Mouse (Mus musculus): Measurements from ENCODE around the gene Dnah14. TPM values are rescaled to one million over a fixed set of nuclear protein-coding genes. Genes with fewer than 3 reads are reported as not detected.
"Not testable (repeated sequence)": the region's sequence is repeated elsewhere in the genome, so short reads cannot be mapped to it uniquely, and the experiment has no call there.

The Dnah14 gene
- total RNA-seq, 1 experiment from 2014 or later, result 0.09 TPM

GRCm38 (mm10) chr1:181611118-181611517 lies 34.8 kb downstream of the Dnah14 start:
- DNase-seq, result no peak

GRCm38 (mm10) chr1:181615866-181616491 lies 39.6 kb downstream of the Dnah14 start:
- DNase-seq, result peak; percentile 72

GRCm38 (mm10) chr1:181617332-181617731 lies 41.0 kb downstream of the Dnah14 start:
- peak; percentile 25 for DNase-seq

GRCm38 (mm10) chr1:181623149-181623680 lies 46.9 kb downstream of the Dnah14 start:
- no peak for DNase-seq

GRCm38 (mm10) chr1:181624876-181625275 lies 48.5 kb downstream of the Dnah14 start:
- DNase-seq, result no peak

GRCm38 (mm10) chr1:181628276-181628675 lies 51.9 kb downstream of the Dnah14 start:
- DNase-seq, result no peak

GRCm38 (mm10) chr1:181631371-181631770 lies 55.0 kb downstream of the Dnah14 start:
- DNase-seq, result no peak

GRCm38 (mm10) chr1:181637997-181638713 lies 61.8 kb downstream of the Dnah14 start:
- DNase-seq, result no peak

GRCm38 (mm10) chr1:181640383-181640782 lies 64.0 kb downstream of the Dnah14 start:
- DNase-seq, result no peak

- no peak for DNase-seq
Measured at GRCm38 (mm10) chr1:181647467-181647866, 71.1 kb downstream of the Dnah14 start.

- DNase-seq, result no peak
Measured at GRCm38 (mm10) chr1:181653481-181653880, 77.1 kb downstream of the Dnah14 start.

GRCm38 (mm10) chr1:181656421-181656820 lies 80.1 kb downstream of the Dnah14 start:
- no peak for DNase-seq

- DNase-seq, result no peak
Measured at GRCm38 (mm10) chr1:181666801-181667200, 90.4 kb downstream of the Dnah14 start.

GRCm38 (mm10) chr1:181694729-181695498 lies 118.6 kb downstream of the Dnah14 start:
- DNase-seq, result no peak

- DNase-seq, result peak; percentile 19
Measured at GRCm38 (mm10) chr1:181728707-181729106, 152.3 kb downstream of the Dnah14 start.

- no peak for DNase-seq
Measured at GRCm38 (mm10) chr1:181733517-181733916, 157.2 kb downstream of the Dnah14 start.

- DNase-seq, result no peak
Measured at GRCm38 (mm10) chr1:181740259-181740658, 163.9 kb downstream of the Dnah14 start.

GRCm38 (mm10) chr1:181742251-181742885 lies 166.0 kb downstream of the Dnah14 start:
- no peak for DNase-seq

- no peak for DNase-seq
Measured at GRCm38 (mm10) chr1:181769392-181769791, 193.0 kb downstream of the Dnah14 start.

GRCm38 (mm10) chr1:181771871-181772270 lies 195.5 kb downstream of the Dnah14 start:
- no peak for DNase-seq

- no peak for DNase-seq
Measured at GRCm38 (mm10) chr1:181776541-181776940, 200.2 kb downstream of the Dnah14 start.

GRCm38 (mm10) chr1:181782600-181782999 lies 206.2 kb downstream of the Dnah14 start:
- DNase-seq, result not testable (repeated sequence)
